Mouse (Mus musculus) left cerebral cortex, postnatal 14 days (tissue): Measurements from ENCODE around the gene Ctc1. TPM values are rescaled to one million over a fixed set of nuclear protein-coding genes. Genes with fewer than 3 reads are reported as not detected.
"Not testable (repeated sequence)": the region's sequence is repeated elsewhere in the genome, so short reads cannot be mapped to it uniquely, and the experiment has no call there.

Experiments
- DNase-seq, 2 experiments: peaks; one replicate each; pipeline ENCODE4 v3.0.0; 2021 to 2022; ENCODE audit warnings: low spot score in 2 of 2, mixed read lengths in 1 of 2
- intact Hi-C: fragments of 180-260 bp; cut with DNase I; formaldehyde crosslinking; loops from one replicate; pipeline ENCODE4 v1.15.1; 2025
- total RNA-seq, 2 experiments: library from RNA; stranded (reverse); gene quantifications; 2 replicates each; pipeline ENCODE4 v1.2.3; 2021

Ctc1 gene
- total RNA-seq, 2 experiments from 2014 or later: 39.1 to 40.5 TPM

DNA sequence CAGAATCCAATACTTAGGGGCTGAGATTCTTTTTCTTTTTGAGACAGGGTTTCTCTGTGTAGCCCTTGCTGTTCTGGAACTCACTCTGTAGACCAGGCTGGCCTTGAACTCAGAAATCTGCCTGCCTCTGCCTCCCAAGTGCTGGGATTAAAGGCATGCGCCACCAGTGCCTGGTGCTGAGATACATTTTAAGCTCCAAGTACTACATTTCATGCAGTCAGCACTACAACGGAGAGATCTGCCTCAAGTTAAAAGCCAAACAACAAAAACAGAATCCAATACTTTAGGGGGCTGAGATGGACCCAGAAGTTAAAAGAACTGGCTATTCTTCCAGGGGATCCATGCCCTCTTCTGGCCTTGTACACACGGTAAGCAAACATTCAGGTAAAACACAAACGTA is 12.9 kb upstream of the Ctc1 start:
- intact Hi-C loops, DNase-seq: not testable (repeated sequence)

DNA sequence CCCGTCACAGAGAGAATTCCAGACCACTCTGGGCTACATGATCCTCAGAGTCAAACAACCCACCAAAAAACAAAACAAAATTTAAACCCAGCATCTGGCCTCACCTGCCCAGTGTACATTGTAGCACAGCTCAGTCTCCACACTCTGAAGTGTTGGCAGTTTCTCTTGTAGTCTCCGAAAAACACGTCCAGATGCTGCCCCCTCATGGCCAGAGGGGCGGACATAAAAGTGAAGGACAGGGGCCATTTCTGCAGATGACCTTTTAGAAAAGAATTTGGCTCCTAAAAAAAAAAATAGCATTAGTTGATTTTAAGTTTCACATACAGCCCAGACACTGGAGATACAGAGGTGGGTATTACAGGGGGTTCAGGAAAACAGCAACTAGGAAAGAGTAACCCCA is 12.1 kb upstream of the Ctc1 start:
- DNase-seq: no peak
- intact Hi-C loops: no loop called here

DNA sequence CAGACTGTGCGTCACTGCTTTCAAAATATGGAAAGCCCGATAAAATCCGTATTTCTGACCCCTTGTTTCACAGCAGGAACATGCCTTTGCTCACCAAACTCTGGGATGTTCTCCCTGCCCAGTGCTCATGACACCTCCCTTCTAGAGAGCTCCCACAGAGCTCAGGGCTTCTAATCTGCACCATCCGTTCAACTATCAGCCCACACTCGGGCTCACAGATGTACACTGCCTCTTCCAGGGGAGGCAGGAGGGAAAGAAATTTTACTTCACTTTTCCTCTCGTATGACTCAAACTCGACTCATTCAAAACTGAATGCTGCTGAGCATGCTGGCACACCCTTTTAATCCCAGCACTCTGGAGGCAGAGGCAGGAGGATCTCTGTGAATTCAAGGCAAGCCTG is 10.5 kb upstream of the Ctc1 start:
- no peak for DNase-seq
- intact Hi-C loops: no loop called here

DNA sequence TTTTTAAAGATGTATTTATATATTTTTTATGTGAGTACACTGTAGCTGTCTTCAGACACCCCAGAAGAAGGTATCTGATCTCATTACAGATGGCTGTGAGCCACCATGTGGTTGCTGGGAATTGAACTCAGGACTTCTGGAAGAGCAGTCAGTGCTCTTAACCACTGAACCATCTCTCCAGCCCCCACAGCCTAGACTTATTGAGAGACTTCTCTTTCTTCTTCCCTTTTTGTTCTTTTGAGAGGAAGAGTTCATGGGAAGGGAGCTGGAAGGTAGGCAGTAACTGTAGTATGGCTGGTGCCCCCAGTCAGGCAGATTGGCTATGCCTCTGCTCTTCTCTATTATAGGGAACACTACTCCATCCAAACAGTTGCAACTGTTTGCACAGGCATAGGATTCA is 9.1 kb upstream of the Ctc1 start:
- intact Hi-C loops: not testable (repeated sequence)

DNA sequence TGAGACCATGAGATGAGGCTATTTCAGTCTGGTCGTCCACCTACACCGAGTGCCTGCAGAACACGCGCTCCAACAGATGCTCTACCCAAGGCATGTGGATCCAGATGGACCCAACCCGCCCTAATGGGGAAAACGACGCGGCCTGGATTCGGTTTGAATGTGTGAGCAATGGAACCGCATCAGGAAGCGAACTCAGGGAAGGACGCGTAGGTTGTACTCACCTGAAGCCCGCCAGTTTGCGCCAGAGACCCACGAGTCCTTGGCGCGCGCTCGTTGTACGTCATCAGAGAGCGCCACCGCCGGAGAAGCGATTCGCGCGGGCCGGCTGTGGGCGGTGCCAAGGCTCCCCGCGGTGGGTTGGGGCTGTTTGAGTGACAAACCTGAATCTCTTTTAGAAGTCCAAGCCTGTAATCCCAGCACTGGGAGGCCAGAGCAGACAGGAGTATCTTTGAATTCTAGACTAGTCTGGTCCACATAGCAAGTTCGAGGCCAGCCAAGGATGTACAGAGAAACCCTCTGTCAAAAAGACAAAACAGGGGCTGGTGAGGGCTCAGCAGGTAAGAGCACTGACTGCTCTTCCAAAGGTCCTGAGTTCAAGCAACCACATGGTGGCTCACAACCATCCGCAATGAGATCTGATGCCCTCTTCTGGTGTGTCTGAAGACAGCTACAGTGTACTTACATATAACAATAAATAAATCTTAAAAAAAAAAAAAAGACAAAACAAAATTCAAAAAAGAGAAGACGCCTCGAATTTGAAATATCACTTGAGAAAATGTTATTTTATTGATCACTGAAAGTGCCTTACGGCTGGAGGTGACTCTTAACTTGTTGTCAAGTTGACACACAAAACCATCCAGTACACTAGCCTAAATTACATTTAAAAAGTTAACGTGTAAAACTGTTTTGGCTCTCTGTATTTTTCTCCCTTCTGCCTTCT is 7.3 kb upstream of the Ctc1 start, which contains the start of gene Pfas:
Gene Pfas (minus strand): TSS at position 279 of the 940 bp plus-strand sequence.
- intact Hi-C loops: no loop called here
- peak; percentile 94 to 95 for DNase-seq

More for the DNA sequence above, 9.1 kb upstream of the Ctc1 start:
- not testable (repeated sequence) for DNase-seq

DNA sequence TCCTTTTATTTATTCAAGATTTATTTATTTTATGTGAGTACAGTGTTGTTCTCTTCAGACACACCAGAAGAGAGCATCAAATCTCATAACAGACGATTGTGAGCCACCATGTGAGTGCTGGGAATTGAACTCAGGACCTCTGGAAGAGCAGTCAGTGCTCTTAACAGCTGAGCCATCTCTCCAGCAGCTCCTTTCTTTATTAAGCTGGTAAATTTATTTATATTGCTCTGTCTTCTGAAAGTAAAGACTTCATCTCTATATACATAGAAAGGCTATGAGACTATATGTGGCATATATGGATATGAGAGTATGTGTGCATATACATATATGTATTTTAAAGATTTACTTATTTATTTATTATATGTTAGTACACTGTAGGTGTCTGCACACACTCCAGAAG is 6.2 kb upstream of the Ctc1 start:
- intact Hi-C loops: no loop called here
- no peak for DNase-seq

DNA sequence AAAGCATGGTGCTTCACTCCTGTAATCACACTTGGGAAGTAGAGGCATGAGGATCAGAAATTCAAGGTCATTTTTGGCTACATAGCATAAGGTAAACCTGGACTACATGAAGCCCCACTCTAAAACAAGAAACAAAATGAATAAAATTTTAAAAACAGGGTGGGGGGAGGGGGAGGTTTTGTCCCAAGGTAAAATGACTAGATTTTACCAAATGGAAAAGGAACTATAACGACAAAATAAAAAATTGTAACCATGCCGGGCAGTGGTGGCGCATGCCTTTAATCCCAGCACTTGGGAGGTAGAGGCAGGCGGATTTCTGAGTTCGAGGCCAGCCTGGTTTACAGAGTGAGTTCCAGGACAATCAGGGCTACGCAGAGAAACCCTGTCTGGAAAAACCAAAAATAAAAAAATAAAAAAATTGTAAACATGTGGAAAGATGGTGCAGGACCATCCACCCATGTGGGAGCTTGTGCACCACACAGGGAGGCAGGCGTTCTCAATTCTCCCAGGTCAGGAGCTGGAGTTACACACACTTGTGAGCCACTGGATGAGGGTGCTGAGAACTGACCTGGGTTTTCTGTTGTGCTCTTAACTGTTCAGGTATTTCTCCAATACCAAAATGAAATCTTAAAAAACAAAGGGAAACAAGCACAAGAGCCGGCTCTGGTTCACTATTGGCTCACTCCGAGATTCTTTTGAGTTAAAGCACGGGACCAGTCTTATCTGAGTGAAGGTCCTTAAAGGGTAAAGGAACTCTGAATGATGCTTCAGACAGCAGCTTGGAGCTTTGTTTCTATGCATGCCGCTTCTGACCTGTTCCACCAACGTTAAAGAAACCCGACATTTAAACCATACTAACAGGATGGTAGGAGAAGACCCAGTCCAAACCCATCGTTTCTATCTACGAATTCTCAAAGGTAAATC is 5.0 kb upstream of the Ctc1 start:
- intact Hi-C loops: no loop called here
- no peak for DNase-seq

DNA sequence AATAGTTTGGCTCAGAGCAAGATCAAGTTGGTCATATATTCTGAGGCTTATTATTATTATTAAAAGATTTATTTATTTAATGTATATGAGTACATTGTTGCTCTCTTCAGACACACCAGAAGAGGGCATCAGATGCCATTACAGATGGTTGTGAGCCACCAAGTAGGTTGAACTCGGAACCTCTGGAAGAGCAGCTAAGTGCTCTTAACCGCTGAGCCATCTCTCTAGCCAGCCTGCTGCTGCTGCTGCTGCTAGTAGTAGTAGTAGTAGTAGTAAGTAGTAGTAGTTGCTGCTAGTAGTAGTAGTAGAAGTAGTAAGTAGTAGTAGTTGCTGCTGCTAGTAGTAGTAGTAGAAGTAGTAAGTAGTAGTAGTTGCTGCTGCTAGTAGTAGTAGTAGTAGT is 4.3 kb upstream of the Ctc1 start:
- intact Hi-C loops, DNase-seq: not testable (repeated sequence)

DNA sequence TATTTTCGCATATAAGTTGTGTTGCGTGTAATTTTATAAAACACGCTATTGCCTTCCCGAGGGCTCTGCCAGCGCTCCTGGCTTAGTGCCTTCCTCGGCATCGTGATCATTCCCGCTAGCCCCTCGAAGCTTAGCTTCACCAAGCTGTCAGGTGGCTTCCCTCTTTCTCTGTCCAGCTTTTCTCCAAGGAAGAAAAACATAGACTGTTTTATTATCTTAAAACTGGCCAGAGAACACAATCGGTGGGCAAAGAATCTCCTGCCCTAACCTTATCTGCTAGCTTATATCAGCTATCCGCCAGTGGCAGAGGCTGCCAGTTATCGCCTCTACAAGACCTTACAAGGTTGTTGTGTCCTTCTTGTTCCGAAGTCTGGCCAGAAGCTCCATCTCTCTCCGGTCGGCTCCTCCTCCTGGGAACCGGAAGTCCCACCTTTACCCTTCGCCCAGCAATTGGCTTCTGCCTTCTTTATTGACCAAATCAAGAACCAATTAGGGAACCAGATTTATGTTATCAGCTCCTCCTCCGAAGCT is 3.6 kb upstream of the Ctc1 start:
- intact Hi-C loops: no loop called here
- DNase-seq: peak; percentile 89 to 93

DNA sequence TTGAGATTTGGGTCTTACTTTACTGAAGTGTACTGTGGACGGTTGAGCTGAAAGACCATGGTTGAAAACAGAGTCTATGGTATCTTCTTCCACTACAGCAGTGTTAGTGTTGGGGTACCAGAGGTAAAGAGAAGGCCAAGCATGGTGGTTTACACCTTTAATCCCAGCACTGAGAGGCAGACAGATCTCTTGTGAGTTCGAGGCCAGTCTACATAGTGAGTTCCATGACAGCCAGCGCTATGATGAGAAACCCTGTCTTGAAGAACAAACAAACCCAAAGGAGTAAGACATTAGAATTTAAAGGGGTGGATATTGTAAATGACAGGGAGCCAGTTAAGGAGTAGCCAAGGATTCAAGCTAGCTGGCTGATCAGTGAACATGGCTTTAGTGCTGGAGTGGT is 1.0 kb downstream of the Ctc1 start:
- DNase-seq: no peak
- intact Hi-C loops: no loop called here

DNA sequence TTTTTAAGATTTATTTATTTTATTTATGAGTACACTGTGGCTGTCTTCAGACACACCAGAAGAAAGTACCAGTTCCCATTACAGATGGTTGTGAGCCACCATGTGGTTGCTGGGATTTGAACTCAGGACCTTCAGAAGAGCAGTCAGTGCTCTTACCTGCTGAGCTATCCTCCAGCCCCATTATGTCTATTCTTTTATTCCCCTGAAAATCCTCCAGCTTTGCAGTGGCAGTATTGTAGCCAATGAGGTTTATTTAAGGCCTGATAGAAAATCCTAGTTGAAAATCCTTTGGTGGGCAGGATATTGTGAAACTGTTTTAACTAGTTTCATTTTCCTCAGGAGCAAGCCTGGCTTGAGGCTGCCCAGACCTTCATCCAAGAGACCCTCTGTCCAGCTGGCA is 5.0 kb downstream of the Ctc1 start:
- DNase-seq: no peak
- intact Hi-C loops: no loop called here

DNA sequence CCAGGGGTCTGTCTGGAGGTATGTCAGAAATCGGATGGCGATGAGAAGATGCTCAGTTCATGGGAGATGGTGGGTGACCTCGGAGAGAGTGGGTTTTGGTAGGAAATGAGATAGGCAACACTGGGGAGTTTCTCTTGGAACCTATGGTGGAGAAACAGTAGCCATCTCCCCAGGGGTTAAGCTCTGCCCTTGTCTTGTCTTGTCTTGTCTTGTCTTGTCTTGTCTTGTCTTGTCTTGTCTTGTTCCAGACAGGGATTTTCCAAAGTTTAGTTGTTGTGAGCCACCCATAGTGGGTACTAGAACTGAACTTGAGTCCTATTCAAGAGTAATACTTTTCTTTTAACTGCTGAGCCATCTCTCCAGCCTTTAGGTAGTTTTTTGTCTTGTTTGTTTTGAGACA is 10.9 kb downstream of the Ctc1 start:
- intact Hi-C loops: no loop called here
- DNase-seq: no peak

DNA sequence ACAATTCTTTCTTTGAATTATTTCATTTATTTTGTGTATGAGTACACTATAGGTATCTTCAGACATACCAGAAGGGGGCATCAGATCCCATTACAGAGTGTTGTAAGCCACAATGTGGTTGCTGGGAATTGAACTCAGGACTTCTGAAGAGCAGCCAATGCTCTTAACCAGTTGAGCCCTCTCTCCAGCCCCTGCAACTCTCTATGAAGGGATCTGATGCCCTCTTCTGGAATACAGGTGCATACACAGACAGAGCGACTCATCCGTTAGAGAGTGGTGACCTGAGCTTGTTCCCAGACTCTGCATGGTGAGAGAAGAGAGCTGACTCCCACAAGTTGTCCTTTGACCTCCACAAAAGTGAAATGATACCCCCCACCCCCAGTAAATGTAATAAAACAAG is 13.1 kb downstream of the Ctc1 start:
- DNase-seq: no peak
- intact Hi-C loops: no loop called here

DNA sequence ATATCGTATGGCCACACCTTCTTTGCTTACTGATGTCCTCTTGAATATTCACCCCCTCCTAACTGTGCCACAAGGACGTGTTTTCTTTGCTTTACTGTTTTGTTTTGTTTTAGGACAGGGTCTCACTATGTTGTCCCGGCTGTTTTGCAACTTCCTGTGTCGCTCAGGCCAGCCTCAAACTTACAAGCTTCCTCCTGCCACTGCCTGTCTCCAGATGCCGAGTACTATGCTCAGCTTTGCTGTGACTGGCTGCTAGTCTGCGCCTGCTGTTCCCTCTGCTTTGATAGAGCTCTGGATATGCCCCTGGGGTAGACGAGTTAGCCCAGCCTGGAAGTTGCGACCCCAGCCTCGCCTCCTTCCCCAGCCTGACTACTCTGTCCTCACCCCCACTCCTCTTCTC is 17.8 kb downstream of the Ctc1 start:
- no peak for DNase-seq
- intact Hi-C loops: no loop called here

DNA sequence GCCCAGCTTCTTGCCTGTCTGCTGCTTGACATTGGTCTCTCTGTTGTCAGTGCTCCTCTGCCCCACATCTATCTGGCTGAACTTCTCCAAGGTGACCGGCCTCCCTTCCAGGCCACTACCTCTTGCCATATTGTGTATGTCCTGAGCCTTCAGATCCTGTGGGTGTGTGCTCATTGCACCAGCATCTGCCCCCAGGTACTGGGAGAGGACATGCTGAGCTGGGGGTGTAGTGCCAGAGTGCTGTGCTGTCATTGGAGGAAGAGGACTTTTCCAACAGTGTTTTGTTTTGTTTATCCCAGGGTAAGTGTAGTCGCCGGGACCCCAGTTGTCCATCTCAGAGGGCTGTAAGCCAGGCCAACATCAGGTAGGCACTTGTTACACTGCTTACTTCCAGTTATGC is 18.9 kb downstream of the Ctc1 start:
- no peak for DNase-seq
- intact Hi-C loops: no loop called here

DNA sequence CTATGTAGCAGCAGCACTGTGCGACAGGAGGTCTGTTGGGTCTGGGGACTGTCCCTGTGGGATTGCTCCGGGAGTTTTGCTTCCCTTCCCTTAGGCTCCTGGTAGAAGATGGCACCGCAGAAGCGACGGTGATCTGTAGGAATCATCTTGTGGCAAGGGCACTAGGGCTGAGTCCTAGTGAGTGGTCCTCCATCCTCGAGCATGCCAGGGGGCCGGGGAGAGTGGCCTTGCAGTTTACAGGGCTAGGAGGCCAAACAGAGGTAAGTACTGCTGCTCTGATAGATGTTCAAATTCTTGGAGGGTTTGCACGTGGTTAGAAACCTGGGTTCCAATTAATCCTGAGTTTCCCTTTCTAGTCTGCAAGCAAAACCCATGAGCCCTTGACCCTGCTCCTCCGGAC is 19.7 kb downstream of the Ctc1 start:
- intact Hi-C loops: no loop called here

DNA sequence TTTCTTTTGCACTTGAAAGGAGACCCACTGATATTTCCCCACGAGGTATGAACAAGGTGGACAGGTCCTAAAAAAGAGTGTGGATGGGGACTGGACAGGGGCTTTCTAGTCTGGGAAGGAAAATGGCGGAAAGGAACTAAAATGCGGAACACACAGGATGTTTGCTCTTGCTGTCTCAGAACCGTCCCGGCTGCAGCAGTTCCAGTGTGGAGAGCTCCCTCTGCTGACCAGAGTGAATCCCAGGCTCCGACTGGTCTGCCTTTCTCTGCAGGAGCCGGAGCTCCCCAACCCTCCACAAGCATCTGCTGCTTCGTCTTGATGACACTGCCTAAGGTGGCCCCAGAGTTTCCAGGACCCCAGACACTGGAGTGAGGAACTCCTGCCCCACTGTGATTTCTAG is 20.1 kb downstream of the Ctc1 start:
- DNase-seq: peak; percentile 95 to 97
- intact Hi-C loops: no loop called here

More for the DNA sequence above, 19.7 kb downstream of the Ctc1 start:
- DNase-seq: no peak

DNA sequence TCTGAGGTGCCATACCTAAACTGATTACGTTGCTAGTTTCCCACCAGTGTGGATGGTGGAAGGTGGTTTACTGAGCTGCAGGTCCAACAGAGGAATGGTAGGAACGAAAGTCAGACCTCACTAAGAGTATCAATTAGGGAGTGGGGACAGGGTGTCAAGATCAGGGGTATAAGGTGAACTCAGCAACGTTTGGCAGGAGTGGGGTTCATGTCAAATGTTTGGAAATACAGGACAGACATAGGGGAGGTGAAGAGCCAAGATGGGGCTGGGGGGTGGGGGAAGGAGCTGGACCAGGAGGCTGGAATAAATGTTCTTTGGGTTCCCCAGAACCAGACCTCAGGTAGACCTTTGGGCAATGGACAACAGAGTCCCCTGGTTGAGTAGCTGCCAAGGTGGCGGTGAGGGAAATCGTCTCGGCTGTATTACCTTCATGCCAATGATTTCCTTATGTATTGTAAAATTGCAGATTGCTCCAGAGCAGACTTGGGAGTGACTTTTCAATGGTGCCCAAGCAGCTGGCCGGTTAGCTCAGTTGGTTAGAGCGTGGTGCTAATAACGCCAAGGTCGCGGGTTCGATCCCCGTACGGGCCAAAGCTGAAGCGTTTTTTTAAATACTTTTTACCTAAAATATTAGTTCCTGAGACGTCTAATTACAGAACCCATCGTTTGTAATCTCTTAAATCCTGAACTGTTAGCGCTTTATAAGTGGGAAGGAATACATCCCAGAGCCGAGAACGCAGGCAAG is 20.9 kb downstream of the Ctc1 start:
- intact Hi-C loops: no loop called here
- peak; percentile 86 to 95 for DNase-seq
